Mouse (Mus musculus): Measurements from ENCODE around the gene P2ry2.
A peak's percentile ranks its signal among the peaks of the same experiment; 100 is the strongest.

GRCm38 (mm10) chr7:101011681-101012367, 842 bp downstream of the P2ry2 start:
- TF ChIP-seq POLR2A (IDR thresholded peaks at IDR 0.05; ENCODE audit: low read depth, low read length) (peak; percentile 48; the same call in 1 of the 2 replicates), CTCF (IDR thresholded peaks at IDR 0.05; ENCODE audit: extremely low read depth, insufficient read length, insufficient replicate concordance, low read depth, low read length) (no peak)
